Mouse (Mus musculus) hindbrain, postnatal 0 days (tissue): ENCODE data around the gene Ltbp4. TPM values are rescaled to one million over a fixed set of nuclear protein-coding genes. Genes with fewer than 3 reads are reported as not detected.
A peak's percentile ranks its signal among the peaks of the same experiment; 100 is the strongest.

Experiments
- ATAC-seq: fragments of 200-750 bp; cut with Nextera tagmentation; 2 replicates; pipeline ENCODE4 v1.8.0; 2017; ENCODE audit warnings: mild to moderate bottlenecking, moderate TSS enrichment, moderate library complexity
- DNase-seq: peaks from one replicate; pipeline ENCODE4 v3.0.0-alpha.2; 2015; ENCODE audit warnings: low spot score
- H3K27ac ChIP-seq: fragments of 300-500 bp; sonication (generic); 2 replicates; pipeline ENCODE4 v1.5.1; 2014; ENCODE audit warnings: mild to moderate bottlenecking
- H3K27me3 ChIP-seq: fragments of 300-500 bp; sonication (generic); 2 replicates; pipeline ENCODE4 v1.6.1; 2014; ENCODE audit warnings: low read length, mixed read lengths; ENCODE audit not compliant: insufficient read depth
- H3K36me3 ChIP-seq: fragments of 300-500 bp; sonication (generic); 2 replicates; pipeline ENCODE4 v1.6.1; 2014; ENCODE audit warnings: low read length, mixed read lengths; ENCODE audit not compliant: insufficient read depth
- H3K4me1 ChIP-seq: fragments of 300-500 bp; sonication (generic); 2 replicates; pipeline ENCODE4 v1.6.1; 2014; ENCODE audit warnings: antibody characterized with exemption, low read length, mixed read lengths; ENCODE audit not compliant: insufficient read depth
- H3K4me2 ChIP-seq: fragments of 300-500 bp; sonication (generic); 2 replicates; pipeline ENCODE4 v1.6.1; 2014; ENCODE audit warnings: low read depth, mild to moderate bottlenecking, low read length, moderate library complexity, mixed read lengths
- H3K4me3 ChIP-seq: fragments of 300-500 bp; sonication (generic); 2 replicates; pipeline ENCODE4 v1.5.1; 2014; ENCODE audit warnings: low read length
- H3K9ac ChIP-seq: fragments of 300-500 bp; sonication (generic); replicated peaks from 2 replicates; pipeline ENCODE4 v1.6.1; 2014; ENCODE audit warnings: mild to moderate bottlenecking, low read length, moderate library complexity, mixed read lengths
- H3K9me3 ChIP-seq: fragments of 300-500 bp; sonication (generic); 2 replicates; pipeline ENCODE4 v1.6.1; 2016; ENCODE audit warnings: low read length, mixed read lengths
- CTCF ChIP-seq: IDR thresholded peaks from 2 replicates; pipeline ENCODE4 v1.5.1; 2016; ENCODE audit warnings: antibody characterized with exemption, control low read depth, low read depth
- WGBS: fragments of 180-500 bp; shearing (Covaris S2); extraction: QIAGEN DNeasy Blood & Tissue Kit; methylation state at CpG from one replicate; pipeline ENCODE4 v1.1.7; 2014; 5-methylcytosine and 5-hydroxymethylcytosine counted together
- polyA plus RNA-seq: library from polyadenylated mRNA; unstranded; fragments of >200 nt; fragmentation: Nextera tagmentation; extraction: Ambion mirVana; gene quantifications from 2 replicates; pipeline ENCODE4 v1.2.1, GENCODE M21; 2015
- total RNA-seq: library from RNA; depleted of rRNA; stranded (reverse); fragments of >200 nt; gene quantifications from 2 replicates; pipeline ENCODE4 v1.2.3, GENCODE M21; 2014

Ltbp4 gene
- total and polyA plus RNA-seq, 2 experiments from 2014 or later = 10.6 to 34.8 TPM

- no peak for TF ChIP-seq CTCF
- Histone ChIP-seq H3K4me1 (peaks cover 11% of the 10 kb centered on the region; the same call in 1 of the 2 replicates), H3K27me3 (peaks cover 34% of the 10 kb centered on the region), H3K4me3 (no peak overlapping the region), H3K9me3 (no peaks in the 10 kb centered on the region), H3K4me2 (no peak overlapping the region), H3K9ac (no peak overlapping the region), H3K36me3 (no peaks in the 10 kb centered on the region), H3K27ac (no peak overlapping the region)
- WGBS = 52% methylated on average over 18 of the region's 20 CpGs
- no peak for ATAC-seq
- DNase-seq = no peak
Measured at GRCm38 (mm10) chr7:27324928-27325327, 12.6 kb downstream of the Ltbp4 start.

- no peak overlapping the region for H3K4me2 ChIP-seq
- DNase-seq = no peak
- peaks cover 8% of the 10 kb centered on the region; the same call in 1 of the 2 replicates for H3K4me1 ChIP-seq
- H3K9ac ChIP-seq = no peak overlapping the region
- no peak overlapping the region for H3K4me3 ChIP-seq
- no peaks in the 10 kb centered on the region for H3K9me3 ChIP-seq
- H3K27ac ChIP-seq = no peak overlapping the region
- TF ChIP-seq CTCF = no peak
- no peaks in the 10 kb centered on the region for H3K36me3 ChIP-seq
- 94% methylated on average over 11 of the region's 11 CpGs for WGBS
- ATAC-seq = no peak
- peaks cover 27% of the 10 kb centered on the region for H3K27me3 ChIP-seq
Measured at GRCm38 (mm10) chr7:27324161-27324560, 13.3 kb downstream of the Ltbp4 start.

GRCm38 (mm10) chr7:27323001-27323400 lies 14.5 kb downstream of the Ltbp4 start:
- Histone ChIP-seq H3K9me3 (no peaks in the 10 kb centered on the region), H3K4me1 (peaks cover 8% of the 10 kb centered on the region; the same call in 1 of the 2 replicates), H3K9ac (no peak overlapping the region), H3K4me2 (no peak overlapping the region), H3K36me3 (no peaks in the 10 kb centered on the region), H3K4me3 (no peak overlapping the region), H3K27ac (no peak overlapping the region), H3K27me3 (peaks cover 16% of the 10 kb centered on the region)
- no peak for ATAC-seq
- no peak for TF ChIP-seq CTCF
- no peak for DNase-seq
- WGBS = 90% methylated on average over 5 of the region's 5 CpGs

GRCm38 (mm10) chr7:27322291-27322690 lies 15.2 kb downstream of the Ltbp4 start:
- peaks cover 9% of the 10 kb centered on the region for H3K27me3 ChIP-seq
- H3K9me3 ChIP-seq = no peaks in the 10 kb centered on the region
- H3K36me3 ChIP-seq = no peaks in the 10 kb centered on the region
- H3K9ac ChIP-seq = no peak overlapping the region
- H3K27ac ChIP-seq = no peak overlapping the region
- peaks cover 8% of the 10 kb centered on the region; the same call in 1 of the 2 replicates for H3K4me1 ChIP-seq
- no peak overlapping the region for H3K4me2 ChIP-seq
- DNase-seq = no peak
- WGBS = 27% methylated on average over 13 of the region's 13 CpGs
- no peak for TF ChIP-seq CTCF
- no peak overlapping the region for H3K4me3 ChIP-seq
- ATAC-seq = no peak

- H3K36me3 ChIP-seq = no peaks in the 10 kb centered on the region
- no peak overlapping the region for H3K27ac ChIP-seq
- ATAC-seq (no peak), DNase-seq (no peak)
- H3K4me3 ChIP-seq = no peak overlapping the region
- H3K27me3 ChIP-seq = no peaks in the 10 kb centered on the region; the same call in 1 of the 2 replicates
- no peak overlapping the region for H3K4me2 ChIP-seq
- H3K9ac ChIP-seq = no peak overlapping the region
- WGBS = 88% methylated on average over 22 of the region's 22 CpGs
- H3K4me1 ChIP-seq = no peaks in the 10 kb centered on the region
- H3K9me3 ChIP-seq = no peaks in the 10 kb centered on the region
- TF ChIP-seq CTCF = no peak
Measured at GRCm38 (mm10) chr7:27319411-27319810, 18.1 kb downstream of the Ltbp4 start.

- Histone ChIP-seq H3K4me2 (no peak overlapping the region), H3K9ac (no peak overlapping the region), H3K36me3 (no peaks in the 10 kb centered on the region), H3K4me1 (no peaks in the 10 kb centered on the region), H3K27me3 (no peaks in the 10 kb centered on the region), H3K27ac (peak overlapping the region; percentile 59; the same call in 1 of the 2 replicates), H3K9me3 (no peaks in the 10 kb centered on the region; the same call in 1 of the 2 replicates), H3K4me3 (no peak overlapping the region)
- DNase-seq (peak; percentile 84), ATAC-seq (peak; percentile 89)
- 11% methylated on average over 7 of the region's 7 CpGs for WGBS
- TF ChIP-seq CTCF = no peak
Measured at GRCm38 (mm10) chr7:27315958-27316357, 21.5 kb downstream of the Ltbp4 start.

- 0 out of 2 replicates have a peak, but pooled peaks have one; percentile 23 for TF ChIP-seq CTCF
- no peaks in the 10 kb centered on the region for H3K4me1 ChIP-seq
- ATAC-seq = no peak
- no peaks in the 10 kb centered on the region for H3K27me3 ChIP-seq
- H3K9me3 ChIP-seq = no peaks in the 10 kb centered on the region; the same call in 1 of the 2 replicates
- H3K4me2 ChIP-seq = no peak overlapping the region
- no peak for DNase-seq
- no peaks in the 10 kb centered on the region for H3K36me3 ChIP-seq
- 95% methylated on average over 3 of the region's 3 CpGs for WGBS
- no peak overlapping the region for H3K4me3 ChIP-seq
- no peak overlapping the region for H3K9ac ChIP-seq
- H3K27ac ChIP-seq = no peak overlapping the region
Measured at GRCm38 (mm10) chr7:27314393-27314792, 23.1 kb downstream of the Ltbp4 start.
